Mouse (Mus musculus): ENCODE results near the gene Rgsl1.

DNA sequence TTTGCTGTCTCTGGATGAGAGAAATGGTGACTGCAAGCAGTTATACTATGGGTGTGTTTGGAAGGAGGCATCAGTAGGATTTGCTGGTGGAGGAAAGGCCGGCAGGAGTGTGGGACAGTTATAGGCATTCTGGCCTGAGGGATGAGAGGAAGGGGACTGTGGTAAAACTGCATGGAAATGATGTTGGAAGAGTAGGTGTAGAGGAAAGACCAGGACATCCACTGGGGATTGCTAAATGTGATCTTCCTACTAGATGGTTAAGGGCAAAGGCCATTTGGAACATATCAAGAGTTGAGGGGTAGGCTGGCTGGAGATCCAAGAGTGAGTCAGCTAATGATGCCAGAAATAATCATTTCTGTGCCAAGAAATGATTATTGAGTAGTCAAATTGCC lies 73.2 kb downstream of the Rgsl1 start:
- TF ChIP-seq POLR2A (IDR thresholded peaks at IDR 0.05; ENCODE audit: borderline replicate concordance, extremely low read depth, insufficient read depth, insufficient read length, poor library complexity, severe bottlenecking) (no peak), CTCF (IDR thresholded peaks at IDR 0.05; ENCODE audit: borderline replicate concordance, extremely low read depth, insufficient read depth, insufficient read length) (no peak)
